Mouse (Mus musculus) embryonic facial prominence, embryonic 14.5 days (tissue): ENCODE data around the gene Baiap2. TPM values are rescaled to one million over a fixed set of nuclear protein-coding genes. Genes with fewer than 3 reads are reported as not detected.
A peak's percentile ranks its signal among the peaks of the same experiment; 100 is the strongest.

ENCODE experiments used
- ATAC-seq: fragments of 200-750 bp; cut with Nextera tagmentation; 2 replicates; pipeline ENCODE4 v1.8.0; 2017; ENCODE audit warnings: low read depth, moderate number of reproducible peaks, moderate TSS enrichment
- DNase-seq: peaks from one replicate; pipeline ENCODE4 v3.0.0-alpha.2; 2015; ENCODE audit warnings: low spot score
- H3K27ac ChIP-seq: fragments of 300-500 bp; sonication (generic); replicated peaks from 2 replicates; pipeline ENCODE4 v1.5.1; 2014; ENCODE audit warnings: low read depth, mild to moderate bottlenecking, low read length, moderate library complexity
- H3K27me3 ChIP-seq: fragments of 300-500 bp; sonication (generic); replicated peaks from 2 replicates; pipeline ENCODE4 v1.6.1; 2014; ENCODE audit warnings: low read length; ENCODE audit not compliant: control insufficient read depth, insufficient read depth
- H3K36me3 ChIP-seq: fragments of 300-500 bp; sonication (generic); 2 replicates; pipeline ENCODE4 v1.6.1; 2014; ENCODE audit warnings: low read length, mixed read lengths; ENCODE audit not compliant: control insufficient read depth, insufficient read depth
- H3K4me1 ChIP-seq: fragments of 300-500 bp; sonication (generic); 2 replicates; pipeline ENCODE4 v1.6.1; 2014; ENCODE audit warnings: antibody characterized with exemption, low read length; ENCODE audit not compliant: control insufficient read depth, insufficient read depth
- H3K4me2 ChIP-seq: fragments of 300-500 bp; sonication (generic); 2 replicates; pipeline ENCODE4 v1.6.1; 2014; ENCODE audit warnings: low read depth, mild to moderate bottlenecking, low read length, moderate library complexity, mixed read lengths
- H3K4me3 ChIP-seq: fragments of 300-500 bp; sonication (generic); 2 replicates; pipeline ENCODE4 v1.5.1; 2014; ENCODE audit warnings: low read depth, mild to moderate bottlenecking, low read length
- H3K9ac ChIP-seq: fragments of 300-500 bp; sonication (generic); 2 replicates; pipeline ENCODE4 v1.6.1; 2014; ENCODE audit warnings: low read depth, mild to moderate bottlenecking, low read length, moderate library complexity, mixed read lengths
- H3K9me3 ChIP-seq: fragments of 300-500 bp; sonication (generic); 2 replicates; pipeline ENCODE4 v1.6.1; 2016; ENCODE audit warnings: low read length; ENCODE audit not compliant: control insufficient read depth
- WGBS: fragments of 180-500 bp; shearing (Covaris S2); extraction: QIAGEN DNeasy Blood & Tissue Kit; methylation state at CpG from one replicate; pipeline ENCODE4 v1.1.7; 2014; 5-methylcytosine and 5-hydroxymethylcytosine counted together
- polyA plus RNA-seq: library from polyadenylated mRNA; unstranded; fragments of >200 nt; fragmentation: Nextera tagmentation; extraction: Ambion mirVana; gene quantifications from 2 replicates; pipeline ENCODE4 v1.2.1, GENCODE M21; 2014

The Baiap2 gene
- polyA plus RNA-seq, 1 experiment from 2014 or later, result 26.5 TPM

GRCm38 (mm10) chr11:120009937-120010336 lies 67.4 kb downstream of the Baiap2 start:
- DNase-seq, result no peak
- Histone ChIP-seq H3K27me3 (no peaks in the 10 kb centered on the region), H3K36me3 (no peaks in the 10 kb centered on the region), H3K4me2 (no peak overlapping the region), H3K9ac (no peak overlapping the region), H3K4me1 (0 out of 2 replicates have a peak, but pooled peaks cover 3% of the 10 kb centered on the region), H3K4me3 (no peak overlapping the region), H3K27ac (no peak overlapping the region), H3K9me3 (no peaks in the 10 kb centered on the region)
- 83% methylated on average over 20 of the region's 20 CpGs for WGBS
- ATAC-seq, result no peak

- peak overlapping the region; percentile 40; the same call in 1 of the 2 replicates for H3K4me2 ChIP-seq
- no peak overlapping the region for H3K4me3 ChIP-seq
- 82% methylated on average over 11 of the region's 11 CpGs for WGBS
These were observed 68.7 kb downstream of the Baiap2 start for GRCm38 (mm10) chr11:120011114-120011760.

GRCm38 (mm10) chr11:120011761-120012560 lies 69.4 kb downstream of the Baiap2 start:
- Histone ChIP-seq H3K4me2 (peak overlapping the region; percentile 40), H3K27ac (no peak overlapping the region), H3K4me3 (no peak overlapping the region), H3K9me3 (no peaks in the 10 kb centered on the region), H3K4me1 (0 out of 2 replicates have a peak, but pooled peaks cover 3% of the 10 kb centered on the region), H3K9ac (peak overlapping the region; percentile 25; the same call in 1 of the 2 replicates), H3K36me3 (no peaks in the 10 kb centered on the region), H3K27me3 (no peaks in the 10 kb centered on the region)
- WGBS, result 40% methylated on average over 29 of the region's 43 CpGs
- peak; percentile 7; the same call in 1 of the 2 replicates for ATAC-seq
- DNase-seq, result no peak

More at GRCm38 (mm10) chr11:120011114-120011760, 68.7 kb downstream of the Baiap2 start:
- H3K9ac ChIP-seq, result peak overlapping the region; percentile 25; the same call in 1 of the 2 replicates
- H3K9me3 ChIP-seq, result no peaks in the 10 kb centered on the region
- ATAC-seq, result no peak
- H3K27me3 ChIP-seq, result no peaks in the 10 kb centered on the region
- DNase-seq, result no peak
- no peaks in the 10 kb centered on the region for H3K36me3 ChIP-seq
- 0 out of 2 replicates have a peak, but pooled peaks cover 3% of the 10 kb centered on the region for H3K4me1 ChIP-seq
- no peak overlapping the region for H3K27ac ChIP-seq

GRCm38 (mm10) chr11:120012702-120013101 lies 70.1 kb downstream of the Baiap2 start:
- WGBS, result 79% methylated on average over 13 of the region's 13 CpGs
- Histone ChIP-seq H3K9ac (no peak overlapping the region), H3K4me3 (no peak overlapping the region), H3K36me3 (no peaks in the 10 kb centered on the region), H3K27me3 (no peaks in the 10 kb centered on the region), H3K4me1 (0 out of 2 replicates have a peak, but pooled peaks cover 3% of the 10 kb centered on the region), H3K27ac (no peak overlapping the region), H3K9me3 (no peaks in the 10 kb centered on the region), H3K4me2 (no peak overlapping the region)
- ATAC-seq (no peak), DNase-seq (no peak)

GRCm38 (mm10) chr11:120013174-120013711 lies 70.7 kb downstream of the Baiap2 start:
- no peaks in the 10 kb centered on the region for H3K9me3 ChIP-seq
- H3K36me3 ChIP-seq, result no peaks in the 10 kb centered on the region
- peak overlapping the region; percentile 27 for H3K4me3 ChIP-seq
- no peaks in the 10 kb centered on the region for H3K27me3 ChIP-seq
- WGBS, result 12% methylated on average over 21 of the region's 21 CpGs
- peak overlapping the region; percentile 62 for H3K9ac ChIP-seq
- peak overlapping the region; percentile 63 for H3K4me2 ChIP-seq
- peak; percentile 76 for ATAC-seq
- DNase-seq, result peak; percentile 90
- no peak overlapping the region for H3K27ac ChIP-seq
- 0 out of 2 replicates have a peak, but pooled peaks cover 3% of the 10 kb centered on the region for H3K4me1 ChIP-seq

- H3K9ac ChIP-seq, result no peak overlapping the region
- no peak for ATAC-seq
These were observed 72.2 kb downstream of the Baiap2 start for GRCm38 (mm10) chr11:120014758-120015157.

GRCm38 (mm10) chr11:120017011-120017410 lies 74.4 kb downstream of the Baiap2 start:
- ATAC-seq, result no peak
- no peaks in the 10 kb centered on the region for H3K27me3 ChIP-seq
- no peaks in the 10 kb centered on the region for H3K36me3 ChIP-seq
- no peaks in the 10 kb centered on the region for H3K9me3 ChIP-seq
- H3K4me1 ChIP-seq, result 0 out of 2 replicates have a peak, but pooled peaks cover 3% of the 10 kb centered on the region
- no peak overlapping the region for H3K27ac ChIP-seq
- no peak overlapping the region for H3K4me2 ChIP-seq
- H3K4me3 ChIP-seq, result no peak overlapping the region
- no peak for DNase-seq
- no peak overlapping the region for H3K9ac ChIP-seq
- WGBS, result 75% methylated on average over 4 of the region's 8 CpGs

More at GRCm38 (mm10) chr11:120014758-120015157, 72.2 kb downstream of the Baiap2 start:
- 100% methylated on average over 3 of the region's 4 CpGs for WGBS
- no peak for DNase-seq
- Histone ChIP-seq H3K4me2 (no peak overlapping the region), H3K36me3 (no peaks in the 10 kb centered on the region), H3K27ac (no peak overlapping the region), H3K9me3 (no peaks in the 10 kb centered on the region), H3K4me3 (no peak overlapping the region), H3K4me1 (0 out of 2 replicates have a peak, but pooled peaks cover 3% of the 10 kb centered on the region), H3K27me3 (no peaks in the 10 kb centered on the region)
